Mouse (Mus musculus): ENCODE measurements around the gene Gm45713. TPM values are rescaled to one million over a fixed set of nuclear protein-coding genes. Genes with fewer than 3 reads are reported as not detected.
A peak's percentile ranks its signal among the peaks of the same experiment; 100 is the strongest.
"Not testable (repeated sequence)": the region's sequence is repeated elsewhere in the genome, so short reads cannot be mapped to it uniquely, and the experiment has no call there.

The Gm45713 gene
- total RNA-seq, 2 experiments from 2014 or later, result not detected

DNA sequence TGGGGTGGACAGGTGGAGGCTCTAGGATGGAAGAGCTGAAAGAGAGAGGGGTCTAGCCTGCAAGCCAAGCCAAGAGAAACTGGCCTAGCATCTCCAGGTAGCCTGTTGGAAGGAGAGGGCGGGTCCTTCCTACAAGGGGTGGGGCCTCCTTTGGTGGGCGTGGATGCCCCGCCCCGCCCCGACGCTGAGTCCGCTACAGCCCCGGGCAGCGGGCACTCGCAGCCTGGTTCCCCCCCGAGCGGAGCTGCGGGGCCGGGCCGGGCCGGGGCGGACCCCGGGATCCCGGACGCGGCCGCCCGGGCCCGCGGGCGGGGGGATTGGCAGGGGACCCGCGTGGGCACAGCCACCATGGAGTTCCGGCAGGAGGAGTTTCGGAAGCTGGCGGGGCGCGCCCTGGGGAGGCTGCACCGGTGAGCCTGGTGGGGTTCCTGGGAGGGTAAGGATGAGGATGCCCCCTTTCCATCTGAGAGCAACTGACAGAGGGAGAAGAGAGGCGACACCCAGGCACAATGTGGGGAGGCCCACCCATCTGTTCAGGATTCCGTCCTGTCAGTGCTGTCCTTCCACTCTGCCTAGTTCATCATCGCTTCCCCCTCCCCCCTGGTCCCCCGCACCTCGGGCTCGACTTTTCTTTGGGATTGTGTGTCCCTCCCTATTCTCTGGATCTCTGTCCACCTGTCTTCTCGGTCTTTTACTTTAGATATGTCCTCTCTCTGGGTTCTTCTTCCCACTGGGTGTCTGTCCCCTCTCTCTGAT, 27.9 kb upstream of the Gm45713 start, which contains the start of gene Slc17a7:
Gene Slc17a7, plus strand, starts transcription at position 215 of the 756 bp plus-strand sequence.
- peak; percentile 33 to 46 for DNase-seq (ENCODE audit: low spot score in 2 of 2)

DNA sequence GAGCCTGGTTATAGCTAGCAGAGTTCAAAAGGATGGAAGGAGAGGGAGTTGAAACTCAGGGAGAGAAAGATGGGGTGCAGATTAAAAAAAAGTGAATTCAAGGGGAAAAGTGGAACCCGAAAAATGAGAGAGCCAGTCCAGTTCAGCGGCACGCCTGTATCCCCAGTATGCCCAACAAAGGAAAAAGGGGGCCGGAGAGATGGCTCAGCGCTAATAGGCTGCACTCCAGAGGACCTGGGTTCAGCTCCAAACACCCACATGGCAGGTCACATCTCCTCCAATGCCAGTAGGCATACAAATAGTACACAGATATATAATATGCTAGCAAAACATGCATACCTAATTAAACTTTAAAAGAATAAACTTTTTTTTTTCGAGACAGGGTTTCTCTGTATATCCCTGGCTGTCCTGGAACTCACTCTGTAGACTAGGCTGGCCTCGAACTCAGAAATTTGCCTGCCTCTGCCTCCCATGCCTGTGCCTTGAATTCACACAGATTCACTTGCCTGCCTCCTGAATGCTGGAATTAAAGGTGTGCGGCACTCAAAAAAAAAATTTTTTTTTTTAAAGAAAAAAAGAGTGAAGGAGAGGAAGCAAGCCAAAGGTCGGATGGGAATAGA, 27.1 kb upstream of the Gm45713 start:
- no peak for DNase-seq (ENCODE audit: low spot score in 2 of 2)

DNA sequence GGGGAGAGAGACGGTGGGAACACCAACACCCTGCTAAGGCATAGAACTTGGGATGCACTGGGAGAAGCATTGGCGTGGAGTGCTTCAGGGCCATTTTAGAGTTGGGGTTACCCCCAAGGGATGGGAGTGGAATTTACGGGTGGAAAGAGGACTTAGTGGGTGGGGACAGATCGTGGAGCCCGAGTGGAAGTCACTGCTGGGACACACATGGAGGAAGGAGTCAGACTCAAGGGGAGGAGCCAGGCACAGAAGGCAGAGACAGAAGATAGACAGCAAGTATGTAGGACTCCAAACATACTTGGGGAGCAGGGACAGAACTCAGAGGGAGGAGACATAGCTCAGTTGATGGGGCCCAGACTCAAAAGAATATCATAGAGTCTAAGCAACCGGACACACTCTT, 26.5 kb upstream of the Gm45713 start:
- DNase-seq (ENCODE audit: low spot score in 2 of 2), result no peak

DNA sequence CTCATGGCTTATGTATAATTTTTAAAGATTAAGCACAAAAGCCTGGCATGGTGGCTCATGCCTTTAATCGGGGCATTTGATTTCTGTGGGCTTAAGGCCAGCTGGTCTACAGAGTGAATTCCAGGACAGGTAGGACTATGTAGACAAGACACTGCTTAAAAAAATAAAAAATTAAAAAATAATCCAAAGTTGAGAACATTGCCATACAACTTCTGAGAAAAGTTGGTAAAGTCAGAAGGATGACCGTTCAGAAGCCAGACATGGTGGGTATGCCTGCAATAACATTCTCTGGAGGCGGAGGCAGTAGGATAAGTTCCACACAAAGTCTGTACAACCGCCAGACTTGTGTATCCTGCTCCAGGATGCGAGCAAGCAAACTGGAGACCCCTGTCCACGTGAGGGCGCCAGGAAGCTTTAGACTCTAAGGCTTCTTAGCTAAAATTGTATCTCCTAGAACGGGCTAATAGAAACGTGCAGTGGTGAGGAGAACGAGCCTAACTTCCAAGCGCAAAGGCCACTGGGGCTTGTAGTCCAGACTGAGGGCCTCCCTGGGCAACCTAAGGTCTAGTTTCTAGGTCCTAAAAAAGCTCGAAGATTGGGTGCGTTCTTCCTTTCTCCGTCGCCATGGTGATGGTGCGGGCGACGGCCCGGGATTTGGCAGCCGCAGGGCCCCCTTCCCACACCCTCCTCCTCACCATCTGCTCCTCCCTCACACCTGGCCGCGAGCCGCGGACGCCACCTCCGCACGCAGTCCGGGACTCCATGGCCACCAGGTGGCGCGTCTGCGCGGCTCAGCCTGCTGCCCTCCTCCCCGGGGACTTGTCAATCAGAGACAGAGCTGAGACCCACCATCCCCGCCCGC, 25.8 kb upstream of the Gm45713 start:
- DNase-seq (ENCODE audit: low spot score in 2 of 2), result peak; percentile 84 to 93

GRCm38 (mm10) chr7:45160866-45161265, 24.8 kb upstream of the Gm45713 start:
- DNase-seq (ENCODE audit: low spot score in 2 of 2), result no peak

GRCm38 (mm10) chr7:45160316-45160800, 24.3 kb upstream of the Gm45713 start:
- DNase-seq (ENCODE audit: low spot score in 2 of 2), result no peak

DNA sequence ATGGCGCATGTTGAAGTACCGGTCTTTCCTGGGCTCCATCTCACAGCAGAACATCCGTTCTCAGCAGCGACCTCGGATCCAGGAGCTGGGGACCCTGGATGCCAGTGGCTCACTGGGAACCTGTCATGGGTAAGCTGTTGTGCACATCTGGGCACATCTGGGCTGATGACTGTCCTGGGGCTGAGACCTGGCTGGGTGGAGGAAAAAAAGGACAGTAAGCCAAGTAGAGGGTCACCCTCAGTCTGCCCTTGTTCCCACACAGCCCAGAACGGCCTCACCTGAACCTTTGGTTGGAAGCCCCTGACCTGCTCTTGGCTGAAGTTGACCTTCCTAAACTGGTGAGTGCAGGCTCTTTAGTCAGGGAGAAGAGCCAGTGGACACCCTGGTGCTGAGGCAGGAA, 23.0 kb upstream of the Gm45713 start:
- DNase-seq (ENCODE audit: low spot score in 2 of 2), result no peak

DNA sequence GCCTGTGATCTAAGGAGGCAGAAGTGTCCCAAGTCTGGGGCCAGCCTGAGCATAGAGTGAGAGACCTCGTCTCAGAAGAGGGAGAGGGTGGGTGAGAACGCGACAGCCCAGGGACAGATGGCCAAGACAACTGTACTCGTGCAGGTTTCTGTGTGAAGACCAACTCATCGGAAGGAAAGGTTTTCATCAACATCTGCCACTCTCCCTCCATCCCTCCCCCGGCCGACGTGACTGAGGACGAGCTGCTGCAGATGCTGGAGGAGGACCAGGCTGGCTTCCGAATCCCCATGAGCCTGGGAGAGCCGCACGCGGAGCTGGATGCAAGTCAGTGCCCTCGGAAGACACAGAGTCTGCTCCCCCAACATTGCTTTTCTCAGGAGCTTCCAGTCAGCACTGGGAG, 21.4 kb upstream of the Gm45713 start:
- no peak for DNase-seq (ENCODE audit: low spot score in 2 of 2)

- no peak for DNase-seq (ENCODE audit: low spot score in 2 of 2)
Observed at GRCm38 (mm10) chr7:45156206-45156605, 20.2 kb upstream of the Gm45713 start.

DNA sequence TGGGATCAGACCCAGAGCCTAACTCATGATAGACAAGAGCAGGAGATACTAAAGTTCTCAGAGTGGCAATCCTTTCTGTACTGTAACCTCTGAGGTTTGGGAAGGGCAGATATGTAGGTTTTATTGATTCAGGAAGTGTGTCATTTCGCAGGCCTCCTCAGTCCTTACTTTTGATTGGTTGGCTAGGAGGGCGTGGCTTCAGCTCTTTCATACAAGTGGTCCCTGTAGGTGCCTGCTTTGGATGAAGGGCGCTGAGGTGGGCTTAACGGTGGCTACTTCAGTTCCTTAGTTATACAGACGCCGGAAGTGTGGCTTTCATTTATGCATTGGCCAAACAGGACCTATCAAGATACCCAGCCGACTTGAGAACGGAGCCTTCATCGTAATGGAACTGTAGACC, 19.6 kb upstream of the Gm45713 start:
- no peak for DNase-seq (ENCODE audit: low spot score in 2 of 2)

DNA sequence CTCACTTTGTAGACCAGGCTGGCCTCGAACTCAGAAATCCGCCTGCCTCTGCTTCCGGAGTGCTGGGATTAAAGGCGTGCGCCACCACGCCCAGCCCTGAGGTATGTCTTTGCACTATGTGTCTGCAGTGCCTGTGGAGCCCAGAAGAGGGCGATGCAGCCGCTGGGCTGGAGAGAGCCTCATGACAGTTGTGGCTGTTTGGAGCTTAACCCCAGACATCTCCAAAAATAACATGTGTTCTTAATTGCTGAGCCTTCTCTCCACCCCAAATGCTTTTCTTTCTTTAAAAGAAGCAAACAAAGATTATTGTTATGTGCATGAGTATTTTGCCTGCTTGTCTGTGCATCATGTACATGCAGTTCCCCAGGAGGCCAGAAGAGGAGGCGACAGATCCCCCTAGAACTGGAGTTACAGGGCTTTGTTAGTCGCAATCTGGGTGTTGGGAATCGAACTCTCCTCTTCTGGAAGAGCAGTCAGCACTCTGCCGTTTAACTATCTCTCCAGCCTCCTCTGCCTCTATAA, 19.0 kb upstream of the Gm45713 start:
- DNase-seq (ENCODE audit: low spot score in 2 of 2), result peak in 1 of 2 experiments; percentile 54

DNA sequence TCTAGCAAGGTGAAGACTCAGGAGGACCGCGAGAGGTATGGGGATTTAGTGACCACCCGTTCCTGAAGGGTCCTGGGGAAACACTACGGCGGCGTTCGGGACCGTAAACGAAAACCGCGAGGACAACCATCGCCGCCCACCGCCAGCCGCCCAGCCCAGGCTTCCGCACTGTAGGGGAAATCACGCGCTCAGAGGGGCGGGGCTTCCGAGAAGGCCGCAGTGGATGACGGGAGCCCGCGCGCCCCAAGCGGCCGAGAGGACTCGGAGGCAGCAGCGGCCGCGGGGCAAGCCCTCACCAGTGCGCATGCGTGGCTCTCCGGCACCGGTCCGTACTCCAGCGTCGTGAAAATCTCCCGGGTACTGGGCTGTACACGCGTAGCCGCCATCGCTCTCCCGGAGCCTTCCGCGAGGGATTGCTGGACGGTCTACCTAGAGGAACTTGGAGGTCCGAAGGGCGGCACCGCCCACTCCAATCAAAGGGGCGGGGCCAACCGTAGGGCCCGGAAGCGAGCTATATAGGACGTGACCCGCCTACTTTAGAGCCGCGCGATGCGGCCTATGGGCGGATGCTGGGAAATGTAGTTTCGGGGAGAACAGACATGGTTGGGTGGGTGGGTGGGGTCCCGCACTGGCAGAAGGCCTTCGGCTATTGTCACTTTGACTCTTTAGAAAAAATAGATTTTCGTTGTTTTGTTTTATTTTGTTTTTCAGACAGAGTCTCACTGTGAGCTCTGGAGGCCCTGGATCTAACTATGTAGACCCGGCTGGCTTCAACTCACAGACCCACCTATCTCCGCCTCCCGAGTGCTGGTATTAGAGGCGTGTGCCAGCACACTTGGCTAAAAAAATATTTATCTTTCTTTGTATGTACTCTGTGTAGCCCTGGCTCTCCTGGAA, 18.3 kb upstream of the Gm45713 start, which contains the start of the genes Pih1d1 and Aldh16a1:
Gene Pih1d1, plus strand, starts transcription at position 208 of the 897 bp plus-strand sequence.
Gene Aldh16a1, minus strand, starts transcription at position 489 of the 897 bp plus-strand sequence.
- DNase-seq (ENCODE audit: low spot score in 2 of 2), result peak; percentile 95 to 96

- DNase-seq (ENCODE audit: low spot score in 2 of 2), result no peak
Observed at GRCm38 (mm10) chr7:45153586-45153985, 17.6 kb upstream of the Gm45713 start.

- not testable (repeated sequence) for DNase-seq (ENCODE audit: low spot score in 2 of 2)
Observed at GRCm38 (mm10) chr7:45153052-45153451, 17.0 kb upstream of the Gm45713 start.

GRCm38 (mm10) chr7:45151303-45151702, 15.3 kb upstream of the Gm45713 start:
- no peak for DNase-seq (ENCODE audit: low spot score in 2 of 2)

- DNase-seq (ENCODE audit: low spot score in 2 of 2), result no peak
Observed at GRCm38 (mm10) chr7:45150321-45150720, 14.3 kb upstream of the Gm45713 start.

DNA sequence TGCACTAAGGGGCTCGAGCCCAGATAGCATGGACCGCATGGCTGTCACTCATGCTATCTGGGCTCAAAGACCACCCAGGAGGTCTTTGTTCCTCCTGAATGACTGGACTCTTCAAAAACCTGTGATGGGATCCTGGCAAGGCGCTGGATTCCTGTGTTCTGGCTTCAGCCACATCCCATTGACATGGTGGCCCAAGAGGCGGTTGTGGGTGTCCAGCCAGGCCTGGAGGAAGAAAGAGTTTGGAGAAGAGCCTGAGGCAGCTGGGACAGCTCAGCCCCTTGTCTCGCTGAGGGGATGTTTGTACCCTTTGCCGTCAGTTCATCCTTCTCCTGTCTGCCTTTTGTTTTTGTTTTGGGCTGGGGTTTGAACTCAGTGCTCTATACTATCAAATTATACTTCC, 13.5 kb upstream of the Gm45713 start:
- no peak for DNase-seq (ENCODE audit: low spot score in 2 of 2)

- DNase-seq (ENCODE audit: low spot score in 2 of 2), result no peak
Observed at GRCm38 (mm10) chr7:45148534-45149098, 12.6 kb upstream of the Gm45713 start.

DNA sequence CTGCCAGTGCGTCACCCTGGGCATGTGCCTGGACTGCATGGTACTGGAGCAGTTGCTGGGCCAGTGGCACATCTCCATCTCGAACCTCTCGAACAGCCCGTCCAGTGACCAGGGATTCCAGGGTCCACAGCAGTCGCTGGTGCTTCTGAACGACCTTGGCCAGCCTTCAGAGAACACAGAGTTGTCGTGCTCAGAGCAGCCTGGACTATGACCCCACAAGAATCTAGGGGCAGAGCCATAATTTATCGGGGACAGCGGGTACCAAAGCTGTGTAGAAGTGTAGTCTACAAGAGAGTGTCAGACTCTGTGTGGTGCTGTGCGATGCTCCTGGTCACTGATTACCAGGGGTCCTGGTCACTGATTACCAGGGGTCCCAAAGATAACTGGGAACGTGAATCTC, 11.9 kb upstream of the Gm45713 start:
- DNase-seq (ENCODE audit: low spot score in 2 of 2), result no peak

- DNase-seq (ENCODE audit: low spot score in 2 of 2), result no peak
Observed at GRCm38 (mm10) chr7:45147267-45147666, 11.2 kb upstream of the Gm45713 start.
